Mouse (Mus musculus): ENCODE results near the gene Mrpl4. TPM values are rescaled to one million over a fixed set of nuclear protein-coding genes. Genes with fewer than 3 reads are reported as not detected.
"Not testable (repeated sequence)": the region's sequence is repeated elsewhere in the genome, so short reads cannot be mapped to it uniquely, and the experiment has no call there.

Mrpl4 gene
- polyA plus RNA-seq, 1 experiment from 2014 or later: 54.6 TPM

GRCm38 (mm10) chr9:21001651-21002200 lies 812 bp upstream of the Mrpl4 start:
- Histone ChIP-seq H3K27ac (ENCODE audit: low read depth) (0 out of 2 replicates have a peak overlapping the region, but pooled peaks have one; percentile 11), H3K27me3 (ENCODE audit: insufficient read depth, low read length) (no peaks in the 10 kb centered on the region), H3K4me1 (ENCODE audit: insufficient read depth) (peaks cover 12% of the 10 kb centered on the region), H3K4me2 (ENCODE audit: low read depth, low read length) (no peak overlapping the region), H3K4me3 (ENCODE audit: low read depth, low read length) (no peak overlapping the region), H3K9me3 (ENCODE audit: low read length) (no peaks in the 10 kb centered on the region), H3K9ac (replicated peaks) (no peak overlapping the region), H3K36me3 (replicated peaks; ENCODE audit: insufficient read depth, low read length) (peaks cover 21% of the 10 kb centered on the region)
- WGBS (ENCODE audit: insufficient replicate concordance): 65% methylated on average over 6 of the region's 6 CpGs
- DNase-seq (no peak), ATAC-seq (no peak)
- TF ChIP-seq EP300 (IDR thresholded peaks at IDR 0.05; ENCODE audit: low read depth) (no peak), CTCF (IDR thresholded peaks at IDR 0.05; ENCODE audit: low read depth) (no peak)

DNA sequence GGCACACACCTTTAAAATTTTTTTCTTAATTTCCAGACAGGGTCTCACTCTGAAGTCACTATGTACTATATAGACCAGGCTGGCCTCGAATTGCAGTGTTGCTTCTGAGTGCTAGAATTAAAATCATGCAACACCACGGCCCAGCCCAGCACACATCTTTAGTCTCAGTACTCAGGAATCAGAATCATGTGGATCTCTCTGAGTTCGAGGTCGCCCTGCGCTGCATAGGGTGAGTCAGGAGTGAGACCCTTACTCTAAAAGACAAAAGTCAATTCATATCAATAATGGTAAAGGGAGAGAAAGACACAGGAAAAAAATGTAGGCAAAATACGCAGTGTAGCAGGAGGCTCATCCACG lies 290 bp upstream of the Mrpl4 start:
- peak overlapping the region; percentile 94 for H3K4me3 ChIP-seq (ENCODE audit: low read depth, low read length)
- peak overlapping the region; percentile 91 for H3K9ac ChIP-seq (replicated peaks)
- no peaks in the 10 kb centered on the region for H3K27me3 ChIP-seq (ENCODE audit: insufficient read depth, low read length)
- H3K9me3 ChIP-seq (ENCODE audit: low read length): no peaks in the 10 kb centered on the region
- H3K36me3 ChIP-seq (replicated peaks; ENCODE audit: insufficient read depth, low read length): peaks cover 27% of the 10 kb centered on the region
- no peak for DNase-seq
- TF ChIP-seq EP300 (IDR thresholded peaks at IDR 0.05; ENCODE audit: low read depth) (no peak), CTCF (IDR thresholded peaks at IDR 0.05; ENCODE audit: low read depth) (no peak)
- H3K27ac ChIP-seq (ENCODE audit: low read depth): peak overlapping the region; percentile 94
- H3K4me2 ChIP-seq (ENCODE audit: low read depth, low read length): peak overlapping the region; percentile 98
- WGBS (ENCODE audit: insufficient replicate concordance): 11% methylated on average over 7 of the region's 7 CpGs
- peak; percentile 5 for ATAC-seq
- peaks cover 12% of the 10 kb centered on the region for H3K4me1 ChIP-seq (ENCODE audit: insufficient read depth)

- DNase-seq (no peak), ATAC-seq (no peak)
- Histone ChIP-seq H3K36me3 (replicated peaks; ENCODE audit: insufficient read depth, low read length) (peaks cover 41% of the 10 kb centered on the region), H3K27ac (ENCODE audit: low read depth) (no peak overlapping the region), H3K9ac (replicated peaks) (no peak overlapping the region), H3K9me3 (ENCODE audit: low read length) (no peaks in the 10 kb centered on the region), H3K4me3 (ENCODE audit: low read depth, low read length) (no peak overlapping the region), H3K27me3 (ENCODE audit: insufficient read depth, low read length) (no peaks in the 10 kb centered on the region), H3K4me2 (ENCODE audit: low read depth, low read length) (no peak overlapping the region), H3K4me1 (ENCODE audit: insufficient read depth) (peaks cover 18% of the 10 kb centered on the region)
- 87% methylated on average over 10 of the region's 10 CpGs for WGBS (ENCODE audit: insufficient replicate concordance)
- TF ChIP-seq CTCF (IDR thresholded peaks at IDR 0.05; ENCODE audit: low read depth) (no peak), EP300 (IDR thresholded peaks at IDR 0.05; ENCODE audit: low read depth) (no peak)
Measured at GRCm38 (mm10) chr9:21007313-21007952, 4.9 kb downstream of the Mrpl4 start.

DNA sequence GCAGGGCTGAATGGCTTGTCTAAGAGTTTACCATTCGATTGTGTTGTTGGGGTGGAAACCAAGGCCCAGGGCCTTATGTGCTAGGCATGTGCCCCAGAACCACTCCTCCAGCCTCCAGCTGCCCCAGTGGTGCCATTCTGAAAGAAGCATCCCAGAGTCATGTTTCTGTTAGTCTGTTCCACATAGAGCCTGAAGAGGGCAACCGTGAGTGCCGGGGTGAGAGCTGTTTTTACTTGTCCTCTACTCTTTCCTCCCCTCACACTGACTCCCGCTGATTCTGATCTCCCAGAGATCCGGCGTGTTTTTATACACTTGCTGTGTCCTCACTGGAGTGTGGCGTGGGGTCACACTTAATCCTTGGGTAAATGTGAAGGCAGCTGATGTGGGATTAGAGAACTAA lies 5.5 kb downstream of the Mrpl4 start:
- H3K9ac ChIP-seq (replicated peaks): no peak overlapping the region
- TF ChIP-seq CTCF (IDR thresholded peaks at IDR 0.05; ENCODE audit: low read depth): peak; percentile 54
- TF ChIP-seq EP300 (IDR thresholded peaks at IDR 0.05; ENCODE audit: low read depth): no peak
- H3K4me1 ChIP-seq (ENCODE audit: insufficient read depth): peaks cover 20% of the 10 kb centered on the region
- H3K36me3 ChIP-seq (replicated peaks; ENCODE audit: insufficient read depth, low read length): peaks cover 41% of the 10 kb centered on the region
- no peak overlapping the region for H3K27ac ChIP-seq (ENCODE audit: low read depth)
- no peak overlapping the region for H3K4me2 ChIP-seq (ENCODE audit: low read depth, low read length)
- DNase-seq: no peak
- ATAC-seq: no peak
- H3K4me3 ChIP-seq (ENCODE audit: low read depth, low read length): no peak overlapping the region
- no peaks in the 10 kb centered on the region for H3K27me3 ChIP-seq (ENCODE audit: insufficient read depth, low read length)
- 78% methylated on average over 7 of the region's 7 CpGs for WGBS (ENCODE audit: insufficient replicate concordance)
- no peaks in the 10 kb centered on the region for H3K9me3 ChIP-seq (ENCODE audit: low read length)

GRCm38 (mm10) chr9:21010362-21010761 lies 7.8 kb downstream of the Mrpl4 start:
- Histone ChIP-seq H3K36me3 (replicated peaks; ENCODE audit: insufficient read depth, low read length) (peaks cover 30% of the 10 kb centered on the region), H3K9me3 (ENCODE audit: low read length) (no peaks in the 10 kb centered on the region), H3K27ac (ENCODE audit: low read depth) (no peak overlapping the region), H3K27me3 (ENCODE audit: insufficient read depth, low read length) (no peaks in the 10 kb centered on the region; the same call in 1 of the 2 replicates), H3K4me3 (ENCODE audit: low read depth, low read length) (no peak overlapping the region), H3K4me1 (ENCODE audit: insufficient read depth) (peaks cover 25% of the 10 kb centered on the region), H3K9ac (replicated peaks) (no peak overlapping the region), H3K4me2 (ENCODE audit: low read depth, low read length) (no peak overlapping the region)
- 53% methylated on average over 2 of the region's 2 CpGs for WGBS (ENCODE audit: insufficient replicate concordance)
- TF ChIP-seq EP300 (IDR thresholded peaks at IDR 0.05; ENCODE audit: low read depth) (no peak), CTCF (IDR thresholded peaks at IDR 0.05; ENCODE audit: low read depth) (no peak)
- DNase-seq (no peak), ATAC-seq (no peak)

GRCm38 (mm10) chr9:21010939-21011541 lies 8.5 kb downstream of the Mrpl4 start:
- 71% methylated on average over 9 of the region's 9 CpGs for WGBS (ENCODE audit: insufficient replicate concordance)
- not testable (repeated sequence) for H3K4me2 ChIP-seq (ENCODE audit: low read depth, low read length); H3K9me3 ChIP-seq (ENCODE audit: low read length); ATAC-seq; H3K27ac ChIP-seq (ENCODE audit: low read depth); H3K4me3 ChIP-seq (ENCODE audit: low read depth, low read length); DNase-seq; H3K27me3 ChIP-seq (ENCODE audit: insufficient read depth, low read length); H3K9ac ChIP-seq (replicated peaks)
- H3K36me3 ChIP-seq (replicated peaks; ENCODE audit: insufficient read depth, low read length): peaks cover 25% of the 10 kb centered on the region
- H3K4me1 ChIP-seq (ENCODE audit: insufficient read depth): peaks cover 28% of the 10 kb centered on the region
- TF ChIP-seq CTCF (IDR thresholded peaks at IDR 0.05; ENCODE audit: low read depth): 0 out of 2 replicates have a peak, but pooled peaks have one; percentile 9
